Mouse (Mus musculus): ENCODE results near the gene Cdkl4. TPM values are rescaled to one million over a fixed set of nuclear protein-coding genes. Genes with fewer than 3 reads are reported as not detected.

The Cdkl4 gene
- total and polyA plus RNA-seq, 2 experiments from 2014 or later: 5.4 to 6.9 TPM

DNA sequence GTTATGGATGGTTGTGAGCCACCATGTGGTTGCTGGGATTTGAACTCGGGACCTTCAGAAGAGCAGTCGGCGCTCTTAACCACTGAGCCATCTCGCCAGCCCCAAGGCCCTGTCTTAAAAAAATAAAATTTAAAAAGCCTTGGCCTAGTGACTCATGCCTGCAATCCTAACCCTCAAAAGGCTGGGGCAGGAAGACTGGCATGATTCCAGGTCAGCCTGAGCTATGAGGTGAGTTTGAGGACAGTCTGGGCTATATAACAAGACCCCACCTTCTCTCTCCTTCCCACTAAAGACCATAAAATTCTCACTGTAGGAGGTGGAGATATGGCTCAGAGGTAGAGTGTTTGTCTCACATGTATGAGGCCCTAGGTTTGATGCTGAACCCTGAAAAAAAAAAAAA lies 85.3 kb downstream of the Cdkl4 start:
- no peak overlapping the region for H3K4me2 ChIP-seq (ENCODE audit: low read depth, low read length, poor library complexity, severe bottlenecking)
- H3K27me3 ChIP-seq (ENCODE audit: insufficient read depth, low read length): no peaks in the 10 kb centered on the region
- no peak for TF ChIP-seq CTCF (IDR thresholded peaks at IDR 0.05)
- no peaks in the 10 kb centered on the region for H3K4me1 ChIP-seq (ENCODE audit: insufficient read depth, low read length)
- H3K4me3 ChIP-seq (ENCODE audit: low read depth, low read length): no peak overlapping the region
- DNase-seq (ENCODE audit: low spot score) (no peak), ATAC-seq (ENCODE audit: low FRiP score) (no peak)
- H3K9ac ChIP-seq (replicated peaks; ENCODE audit: low read length, poor library complexity, severe bottlenecking): no peak overlapping the region
- no peaks in the 10 kb centered on the region for H3K36me3 ChIP-seq (ENCODE audit: insufficient read depth, low read length)
- no peak overlapping the region for H3K27ac ChIP-seq (ENCODE audit: low read depth, low read length)
- no peaks in the 10 kb centered on the region for H3K9me3 ChIP-seq (ENCODE audit: low read length)
- WGBS: 96% methylated on average over 4 of the region's 4 CpGs

DNA sequence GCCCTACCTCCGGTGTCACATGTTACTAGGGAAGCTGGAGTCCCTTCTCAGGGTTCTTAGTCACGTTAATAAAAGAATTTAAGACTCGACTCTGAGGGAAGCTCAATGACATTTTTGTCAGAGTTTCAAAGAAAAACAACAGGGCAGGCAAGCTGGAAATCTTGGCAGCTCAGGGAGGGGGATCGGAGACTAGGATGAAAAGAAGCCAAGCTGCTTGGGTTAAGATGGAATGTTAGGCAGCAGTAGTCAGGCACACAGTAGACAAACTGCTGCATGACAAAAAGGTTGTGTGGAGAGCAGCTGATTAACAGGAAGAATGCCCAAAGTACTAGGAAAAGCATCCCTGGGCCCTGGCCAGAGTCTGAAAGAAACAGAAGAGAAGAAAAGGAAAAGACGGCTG lies 87.4 kb downstream of the Cdkl4 start:
- H3K4me1 ChIP-seq (ENCODE audit: insufficient read depth, low read length): no peaks in the 10 kb centered on the region
- H3K4me2 ChIP-seq (ENCODE audit: low read depth, low read length, poor library complexity, severe bottlenecking): no peak overlapping the region
- H3K27me3 ChIP-seq (ENCODE audit: insufficient read depth, low read length): no peaks in the 10 kb centered on the region
- no peak overlapping the region for H3K4me3 ChIP-seq (ENCODE audit: low read depth, low read length)
- 52% methylated on average over 5 of the region's 5 CpGs for WGBS
- H3K9me3 ChIP-seq (ENCODE audit: low read length): no peaks in the 10 kb centered on the region
- DNase-seq (ENCODE audit: low spot score) (no peak), ATAC-seq (ENCODE audit: low FRiP score) (no peak)
- no peaks in the 10 kb centered on the region for H3K36me3 ChIP-seq (ENCODE audit: insufficient read depth, low read length)
- TF ChIP-seq CTCF (IDR thresholded peaks at IDR 0.05): no peak
- H3K9ac ChIP-seq (replicated peaks; ENCODE audit: low read length, poor library complexity, severe bottlenecking): no peak overlapping the region
- H3K27ac ChIP-seq (ENCODE audit: low read depth, low read length): no peak overlapping the region

- TF ChIP-seq CTCF (IDR thresholded peaks at IDR 0.05): no peak
- no peaks in the 10 kb centered on the region for H3K36me3 ChIP-seq (ENCODE audit: insufficient read depth, low read length)
- 74% methylated on average over 3 of the region's 3 CpGs for WGBS
- no peaks in the 10 kb centered on the region for H3K4me1 ChIP-seq (ENCODE audit: insufficient read depth, low read length)
- ATAC-seq (ENCODE audit: low FRiP score) (no peak), DNase-seq (ENCODE audit: low spot score) (no peak)
- no peaks in the 10 kb centered on the region for H3K27me3 ChIP-seq (ENCODE audit: insufficient read depth, low read length)
- H3K9ac ChIP-seq (replicated peaks; ENCODE audit: low read length, poor library complexity, severe bottlenecking): no peak overlapping the region
- no peak overlapping the region for H3K27ac ChIP-seq (ENCODE audit: low read depth, low read length)
- H3K4me3 ChIP-seq (ENCODE audit: low read depth, low read length): no peak overlapping the region
- no peak overlapping the region for H3K4me2 ChIP-seq (ENCODE audit: low read depth, low read length, poor library complexity, severe bottlenecking)
- H3K9me3 ChIP-seq (ENCODE audit: low read length): no peaks in the 10 kb centered on the region
Observed at GRCm38 (mm10) chr17:80488918-80489317, 88.7 kb downstream of the Cdkl4 start.

GRCm38 (mm10) chr17:80485160-80485559 lies 92.5 kb downstream of the Cdkl4 start:
- DNase-seq (ENCODE audit: low spot score) (no peak), ATAC-seq (ENCODE audit: low FRiP score) (no peak)
- 94% methylated on average over 5 of the region's 5 CpGs for WGBS
- H3K4me3 ChIP-seq (ENCODE audit: low read depth, low read length): no peak overlapping the region
- H3K27me3 ChIP-seq (ENCODE audit: insufficient read depth, low read length): no peaks in the 10 kb centered on the region
- TF ChIP-seq CTCF (IDR thresholded peaks at IDR 0.05): no peak
- H3K9ac ChIP-seq (replicated peaks; ENCODE audit: low read length, poor library complexity, severe bottlenecking): no peak overlapping the region
- no peak overlapping the region for H3K27ac ChIP-seq (ENCODE audit: low read depth, low read length)
- no peak overlapping the region for H3K4me2 ChIP-seq (ENCODE audit: low read depth, low read length, poor library complexity, severe bottlenecking)
- no peaks in the 10 kb centered on the region for H3K36me3 ChIP-seq (ENCODE audit: insufficient read depth, low read length)
- H3K9me3 ChIP-seq (ENCODE audit: low read length): no peaks in the 10 kb centered on the region
- peaks cover 7% of the 10 kb centered on the region; the same call in 1 of the 2 replicates for H3K4me1 ChIP-seq (ENCODE audit: insufficient read depth, low read length)

GRCm38 (mm10) chr17:80480855-80481224 lies 96.8 kb downstream of the Cdkl4 start:
- H3K9me3 ChIP-seq (ENCODE audit: low read length): no peaks in the 10 kb centered on the region
- H3K36me3 ChIP-seq (ENCODE audit: insufficient read depth, low read length): no peaks in the 10 kb centered on the region
- peak; percentile 11; the same call in 1 of the 2 replicates for ATAC-seq (ENCODE audit: low FRiP score)
- no peaks in the 10 kb centered on the region for H3K27me3 ChIP-seq (ENCODE audit: insufficient read depth, low read length)
- H3K4me2 ChIP-seq (ENCODE audit: low read depth, low read length, poor library complexity, severe bottlenecking): peak overlapping the region; percentile 62
- peak overlapping the region; percentile 90 for H3K27ac ChIP-seq (ENCODE audit: low read depth, low read length)
- peaks cover 11% of the 10 kb centered on the region for H3K4me1 ChIP-seq (ENCODE audit: insufficient read depth, low read length)
- peak overlapping the region; percentile 94 for H3K9ac ChIP-seq (replicated peaks; ENCODE audit: low read length, poor library complexity, severe bottlenecking)
- WGBS: 23% methylated on average over 7 of the region's 7 CpGs
- TF ChIP-seq CTCF (IDR thresholded peaks at IDR 0.05): no peak
- peak overlapping the region; percentile 95 for H3K4me3 ChIP-seq (ENCODE audit: low read depth, low read length)
- DNase-seq (ENCODE audit: low spot score): peak; percentile 28

- DNase-seq (ENCODE audit: low spot score) (peak; percentile 96), ATAC-seq (ENCODE audit: low FRiP score) (peak; percentile 89)
- no peaks in the 10 kb centered on the region for H3K9me3 ChIP-seq (ENCODE audit: low read length)
- peak within 1 kb of the TSS; percentile 95 for H3K4me3 ChIP-seq (ENCODE audit: low read depth, low read length)
- H3K36me3 ChIP-seq (ENCODE audit: insufficient read depth, low read length): no peaks in the 10 kb centered on the region
- peak within 1 kb of the TSS; percentile 62 for H3K4me2 ChIP-seq (ENCODE audit: low read depth, low read length, poor library complexity, severe bottlenecking)
- peak within 1 kb of the TSS; percentile 90 for H3K27ac ChIP-seq (ENCODE audit: low read depth, low read length)
- TF ChIP-seq CTCF (IDR thresholded peaks at IDR 0.05): peak; percentile 6; the same call in 1 of the 2 replicates
- no peaks in the 10 kb centered on the region for H3K27me3 ChIP-seq (ENCODE audit: insufficient read depth, low read length)
- peak within 1 kb of the TSS; percentile 94 for H3K9ac ChIP-seq (replicated peaks; ENCODE audit: low read length, poor library complexity, severe bottlenecking)
- under 1% methylated on average over 40 of the region's 90 CpGs for WGBS
- peaks cover 11% of the 10 kb centered on the region for H3K4me1 ChIP-seq (ENCODE audit: insufficient read depth, low read length)
Observed at GRCm38 (mm10) chr17:80480031-80480854, 97.4 kb downstream of the Cdkl4 start, which contains the start of gene Sos1. Gene Sos1, minus strand, starts transcription at chr17:80480453.

All from midbrain, postnatal 0 days (tissue).